Mouse (Mus musculus): ENCODE measurements around the gene Baiap2l2.
"Not testable (repeated sequence)": the region's sequence is repeated elsewhere in the genome, so short reads cannot be mapped to it uniquely, and the experiment has no call there.

Gene Baiap2l2

DNA sequence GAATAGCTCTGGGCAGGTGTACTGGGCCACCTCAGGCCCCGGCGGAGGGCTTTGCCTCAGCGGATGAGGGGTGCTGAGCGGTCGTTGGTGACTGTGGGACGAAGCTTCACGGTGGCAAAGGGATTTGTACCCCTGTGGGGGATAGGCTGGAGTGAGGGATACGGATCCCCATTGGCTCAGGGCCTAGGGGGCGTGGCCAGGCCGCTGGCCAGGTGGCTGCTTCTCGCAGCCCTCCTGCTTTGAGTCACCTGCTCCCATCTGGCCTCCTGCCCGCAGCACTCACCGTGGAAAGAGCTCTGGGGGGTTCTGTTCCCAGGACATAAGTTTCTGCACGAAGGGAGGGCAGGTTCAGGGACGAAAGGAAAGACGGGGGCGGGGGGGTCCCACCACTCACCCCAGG lies 26.8 kb downstream of the Baiap2l2 start:
- peak; percentile 85 for DNase-seq

DNA sequence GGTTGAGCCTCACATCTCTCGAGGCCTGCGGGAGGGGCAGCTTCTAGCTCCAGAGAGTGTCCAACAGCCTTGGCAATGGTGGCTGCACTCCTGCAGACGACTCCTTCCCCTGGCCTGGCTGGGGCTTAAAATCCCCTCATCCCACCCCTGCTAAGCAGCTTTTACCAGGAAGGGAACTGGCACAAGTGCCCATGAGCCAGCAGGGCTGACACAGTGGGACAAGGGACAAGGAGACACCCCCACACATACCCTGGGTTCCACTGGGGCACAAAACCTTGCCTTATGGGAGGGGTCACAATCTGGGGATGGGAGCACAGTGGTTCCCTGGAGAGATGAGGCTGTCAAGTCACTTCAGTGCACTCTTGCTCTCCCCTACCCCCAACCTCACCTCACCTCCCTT lies 30.7 kb downstream of the Baiap2l2 start, which contains the start of gene Slc16a8:
Slc16a8 (minus strand) TSS at position 101 of the 400 bp plus-strand sequence.
- no peak for DNase-seq

DNA sequence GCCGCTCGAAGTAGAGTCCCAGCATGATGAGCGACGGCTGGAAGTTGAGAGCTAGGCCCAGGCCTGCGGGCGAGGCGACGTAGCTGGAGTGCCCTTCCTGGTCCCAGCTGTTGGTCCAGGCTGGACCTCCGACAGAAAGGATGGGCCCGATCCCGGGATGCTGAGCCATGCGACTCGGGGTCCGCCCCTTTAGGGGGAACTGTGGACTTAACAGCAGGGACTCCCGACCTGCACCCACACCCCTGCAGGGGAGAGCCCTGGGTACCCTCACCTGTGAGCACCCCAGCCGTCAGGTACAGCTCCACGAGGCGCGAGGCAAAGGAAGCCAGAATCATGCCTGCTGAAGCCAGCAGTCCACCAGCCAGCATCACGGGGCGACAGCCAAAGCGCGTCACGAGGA lies 32.8 kb downstream of the Baiap2l2 start:
- no peak for DNase-seq

DNA sequence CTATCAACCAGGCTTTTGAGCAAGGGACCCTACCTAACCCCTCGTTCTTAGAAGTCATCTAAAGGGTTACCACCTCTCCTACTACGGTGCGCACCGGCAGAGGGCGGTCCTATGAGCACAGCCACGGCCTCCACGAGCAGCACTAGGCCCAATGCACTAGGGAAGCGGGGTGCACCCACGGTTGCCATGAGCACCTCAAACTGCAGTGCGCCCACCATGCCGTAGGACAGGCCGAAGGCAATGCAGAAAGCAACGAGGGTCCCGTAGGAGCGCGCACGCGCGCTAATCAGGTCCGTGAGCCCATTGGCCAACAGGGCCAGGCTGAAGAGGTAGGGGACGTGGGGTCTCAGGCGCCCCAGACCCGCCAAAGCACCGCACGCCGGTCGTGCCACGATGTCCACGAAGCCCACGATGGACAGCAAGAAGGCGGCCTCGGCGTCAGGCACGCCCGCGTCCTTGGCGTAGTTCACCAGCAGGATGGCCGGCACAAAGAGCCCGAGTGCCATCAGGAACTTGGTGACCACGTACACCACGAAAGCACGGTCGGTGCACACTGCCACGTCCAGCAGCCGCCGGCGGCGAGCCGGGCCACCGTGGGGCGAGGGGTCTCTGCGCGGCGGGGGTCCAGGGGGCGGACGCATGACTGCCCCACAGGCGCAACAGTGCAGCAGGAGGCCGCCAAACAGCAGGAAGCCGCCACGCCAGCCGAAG lies 33.4 kb downstream of the Baiap2l2 start:
- peak; percentile 43 for DNase-seq

DNA sequence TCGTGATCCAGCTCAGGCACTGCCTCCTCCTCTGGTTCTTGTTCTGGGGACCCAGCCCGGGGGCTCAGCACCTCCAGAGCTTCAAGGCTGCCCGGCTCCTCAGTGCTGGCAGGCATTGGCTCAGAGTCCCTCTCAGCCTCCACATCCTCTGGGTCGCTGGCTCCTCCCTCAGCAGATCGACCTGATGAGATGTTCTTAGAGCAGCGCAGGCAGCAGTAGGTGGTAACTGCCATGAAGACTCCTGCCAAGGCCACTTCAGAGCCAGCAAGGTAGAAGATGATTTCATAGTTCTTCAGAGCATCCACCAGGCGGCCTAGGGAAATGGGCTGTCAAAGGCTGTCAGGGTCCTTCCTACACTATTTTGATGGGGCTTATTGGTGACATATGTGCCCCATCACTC lies 34.2 kb downstream of the Baiap2l2 start:
- DNase-seq, result no peak

DNA sequence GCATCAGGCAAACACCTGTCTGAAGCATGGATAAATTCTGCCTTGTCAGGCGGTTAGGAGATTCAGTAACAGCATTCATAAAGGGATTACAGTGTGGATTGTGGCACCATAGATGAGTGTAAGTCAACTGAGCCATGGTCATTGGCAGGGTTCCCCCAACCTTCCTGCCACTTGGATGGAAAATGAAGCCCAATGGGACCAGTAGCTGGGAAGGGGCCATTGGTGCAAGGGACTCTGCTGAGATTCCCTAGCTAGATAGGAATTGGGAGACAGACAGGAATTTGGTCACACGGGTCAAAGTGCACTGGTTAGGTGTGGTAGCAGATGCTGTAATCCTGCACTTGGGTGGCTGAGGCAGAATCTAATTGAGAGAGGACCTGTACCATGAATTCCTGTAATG lies 35.1 kb downstream of the Baiap2l2 start:
- DNase-seq, result no peak

DNA sequence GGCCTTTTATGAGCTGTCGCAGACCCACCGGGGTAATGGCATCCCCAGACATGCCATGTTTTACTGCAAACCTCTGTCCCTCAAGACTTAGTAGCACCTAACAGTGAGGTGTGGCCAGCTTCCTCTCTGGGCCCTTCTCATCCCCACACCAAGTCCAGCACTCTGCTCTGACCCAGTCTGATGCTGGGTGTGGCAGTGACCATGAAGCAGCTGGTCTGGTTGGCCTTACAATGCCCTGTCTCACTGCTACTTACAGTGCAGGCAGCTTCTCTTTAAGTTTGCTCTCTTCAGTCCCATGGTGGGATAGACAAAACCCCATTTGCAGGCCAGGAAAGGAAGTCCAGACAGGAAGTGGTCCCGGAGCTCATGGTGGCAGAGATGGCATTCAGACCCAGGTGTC lies 40.0 kb downstream of the Baiap2l2 start:
- DNase-seq, result no peak

DNA sequence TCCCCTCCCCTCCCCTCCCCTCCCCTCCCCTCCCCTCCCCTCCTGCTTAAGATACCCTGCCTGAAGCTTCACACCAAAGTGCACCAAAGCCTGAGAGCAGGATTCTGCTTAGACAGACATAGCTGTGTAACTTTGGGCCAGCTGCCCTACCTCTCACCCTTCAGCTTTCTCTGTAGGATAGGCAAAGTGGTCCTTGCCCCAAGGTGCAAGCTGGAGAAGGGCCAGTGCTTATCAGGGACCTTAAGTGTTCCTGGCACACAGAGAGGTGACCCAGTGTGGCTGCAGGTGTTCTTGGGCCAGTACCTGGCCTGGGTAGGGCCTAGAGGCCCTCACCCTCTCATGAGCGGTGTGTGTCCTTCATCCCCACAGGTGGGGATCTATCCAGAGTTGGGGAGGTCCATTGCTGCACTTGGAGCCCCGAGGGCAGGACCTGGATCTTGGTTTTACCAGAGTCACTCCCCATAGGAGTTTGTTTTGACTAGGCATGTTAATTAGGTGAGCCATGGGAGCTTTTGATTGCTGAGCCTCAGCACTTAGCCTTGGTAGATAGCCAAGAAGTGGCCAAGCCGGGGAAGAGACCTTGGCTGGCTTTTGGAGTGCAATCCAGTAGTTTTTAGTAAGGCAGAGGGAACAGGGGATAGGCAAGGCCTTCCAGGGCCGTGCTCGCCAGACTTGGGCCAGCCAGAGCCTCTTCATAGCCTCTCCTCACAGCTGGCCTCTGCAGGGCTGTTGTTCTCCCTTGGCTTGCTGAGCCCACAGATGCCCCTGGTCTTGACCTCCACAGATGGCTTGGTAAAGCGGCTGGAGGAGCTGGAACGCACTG lies 41.1 kb downstream of the Baiap2l2 start:
- DNase-seq, result no peak

DNA sequence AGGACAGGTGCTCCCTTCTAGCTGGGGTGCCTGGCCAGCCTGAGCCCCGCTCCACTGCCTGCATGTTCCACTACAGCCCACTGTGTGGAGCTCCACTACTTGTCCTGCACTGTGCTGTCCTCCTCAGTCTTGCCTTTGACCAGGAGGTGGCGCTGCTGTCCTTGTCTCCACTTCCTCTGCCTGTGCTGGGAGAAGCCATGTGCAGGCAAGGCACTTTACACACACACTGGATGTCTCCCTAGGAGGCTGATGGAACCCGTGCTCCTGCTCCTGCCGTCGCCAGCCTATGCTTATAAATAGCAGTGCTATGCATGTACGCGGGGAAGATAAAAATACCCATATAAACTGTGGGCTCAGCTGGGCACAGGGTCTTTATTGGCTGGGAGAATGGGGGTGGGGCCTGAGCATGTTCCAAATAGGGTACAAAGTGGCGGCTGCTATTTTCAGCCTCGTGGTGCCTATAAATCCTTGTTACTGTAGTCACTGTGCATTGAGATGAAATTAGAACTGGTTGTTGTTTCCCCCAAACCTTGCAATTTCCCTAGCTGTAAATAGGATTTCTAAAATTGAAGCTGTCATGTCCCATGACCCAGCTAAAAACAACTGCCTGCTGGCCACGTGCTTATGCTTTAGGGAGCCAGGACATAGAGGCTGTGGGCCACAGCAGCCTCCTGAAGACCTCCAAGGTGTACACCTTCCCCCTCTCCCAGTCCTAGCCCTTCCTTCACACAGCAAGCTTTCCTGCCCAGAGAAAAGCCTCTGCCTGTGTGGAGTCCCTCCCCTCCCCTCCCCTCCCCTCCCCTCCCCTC lies 41.9 kb downstream of the Baiap2l2 start:
- DNase-seq, result peak; percentile 97

DNA sequence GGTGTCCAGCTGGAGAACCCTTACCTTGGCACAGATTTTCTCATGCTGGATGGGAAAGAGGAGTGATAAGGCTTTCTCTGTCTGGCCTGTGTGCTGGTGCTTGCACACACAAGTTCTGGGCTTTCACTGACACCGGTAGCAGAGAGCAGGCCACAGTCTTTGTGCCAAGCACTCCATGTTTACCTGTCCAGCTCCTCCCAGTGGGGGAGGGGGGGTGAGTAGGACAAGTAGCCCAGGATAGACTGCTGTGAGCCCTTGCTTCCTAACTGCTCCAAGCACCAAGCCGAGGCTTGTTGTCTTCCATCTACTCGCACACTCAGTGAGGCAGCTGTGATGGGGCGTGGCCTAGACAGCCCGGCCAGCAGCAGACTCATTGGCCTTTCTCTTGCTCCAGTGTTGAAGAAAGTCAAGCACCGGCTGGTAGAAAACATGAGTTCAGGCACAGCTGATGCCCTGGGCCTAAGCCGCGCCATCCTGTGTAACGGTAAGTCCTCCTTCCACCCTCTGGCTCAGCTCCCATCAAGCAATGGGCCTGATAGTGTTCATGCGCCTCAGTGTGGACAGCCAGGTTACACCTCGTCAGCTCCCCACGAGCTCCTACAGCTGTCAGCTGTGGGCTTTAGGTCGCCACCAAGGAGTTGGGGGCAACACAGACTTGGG lies 42.6 kb downstream of the Baiap2l2 start:
- no peak for DNase-seq

DNA sequence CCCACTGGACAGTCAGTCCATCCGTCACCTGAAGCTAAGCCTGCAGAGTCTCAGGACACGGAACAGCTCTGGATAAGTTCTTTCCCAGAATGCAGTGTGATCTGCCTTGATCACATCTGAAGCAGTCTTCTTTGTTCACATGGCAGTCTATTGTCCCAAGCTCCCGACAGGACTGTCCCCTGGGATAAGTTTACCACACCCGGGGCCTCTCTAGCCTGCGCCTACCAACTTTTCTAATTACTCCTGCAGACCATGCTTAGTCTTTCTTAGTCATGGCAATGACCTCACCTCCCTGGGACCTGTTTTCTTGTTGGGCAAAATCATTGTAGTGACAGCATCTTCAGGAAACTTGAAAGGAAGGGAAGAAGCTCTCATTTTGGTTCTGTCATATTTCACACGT lies 47.3 kb downstream of the Baiap2l2 start:
- no peak for DNase-seq

DNA sequence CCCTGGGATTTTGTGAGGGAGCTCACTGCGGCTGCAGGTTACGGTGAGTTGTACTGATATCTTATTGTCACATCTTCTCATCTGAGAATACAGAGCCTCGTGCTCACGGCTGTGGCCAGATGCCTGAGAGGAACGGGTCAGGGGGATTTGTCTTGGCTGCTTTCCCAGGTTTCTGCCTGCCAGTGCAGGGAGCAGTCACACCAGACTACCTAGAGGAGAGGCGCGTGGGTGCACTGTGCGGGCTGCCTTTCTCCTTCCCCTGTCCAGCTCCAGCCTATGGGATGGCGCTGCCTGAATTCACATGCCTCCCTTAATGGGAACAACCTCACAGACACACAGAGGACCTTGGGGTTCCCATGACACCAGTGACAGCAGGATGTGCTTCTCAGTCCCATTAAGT lies 50.1 kb downstream of the Baiap2l2 start:
- DNase-seq, result no peak

DNA sequence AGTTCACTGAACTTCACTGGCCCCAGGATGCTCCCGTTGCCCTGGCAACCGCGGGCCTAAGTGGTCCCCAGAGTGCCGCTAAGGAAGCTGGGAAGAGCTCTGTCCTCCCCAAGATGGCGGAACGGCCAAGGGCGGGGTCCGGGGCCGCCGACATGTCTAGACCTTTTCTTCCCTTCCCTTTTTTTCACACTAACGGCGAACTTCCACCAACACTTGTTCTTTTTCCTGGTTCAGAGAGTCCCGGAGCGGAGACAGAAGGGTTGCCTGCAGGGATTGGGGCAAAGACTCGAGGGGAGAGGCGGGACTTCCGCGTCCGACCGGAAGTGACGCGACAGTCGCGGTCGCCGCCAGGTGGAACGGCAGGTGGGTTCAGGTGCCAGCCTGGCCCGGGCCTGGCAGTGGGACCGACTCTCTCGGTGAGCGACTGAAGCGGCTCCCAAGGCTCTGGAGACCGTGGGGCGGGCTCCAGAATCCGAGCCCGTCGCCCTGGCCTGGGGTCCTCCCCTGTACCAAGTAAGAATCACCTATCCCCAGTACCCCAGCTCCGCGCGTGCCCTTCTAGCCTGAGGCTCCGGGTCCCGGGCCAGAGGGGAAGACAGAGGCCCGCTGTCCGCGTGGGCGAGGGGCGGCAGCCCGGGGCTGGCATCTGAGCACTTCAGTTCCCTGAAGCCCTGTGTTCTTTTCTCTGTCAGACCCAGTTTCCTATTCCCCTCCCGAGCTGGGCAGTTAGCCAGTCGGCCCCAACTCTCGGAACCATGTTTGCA lies 56.1 kb downstream of the Baiap2l2 start, which contains the start of the genes Pick1 and Gm49486:
Pick1 (plus strand) TSS at position 116 of the 764 bp plus-strand sequence.
Gm49486 (plus strand) TSS at position 334 of the 764 bp plus-strand sequence.
- peak; percentile 93 for DNase-seq

DNA sequence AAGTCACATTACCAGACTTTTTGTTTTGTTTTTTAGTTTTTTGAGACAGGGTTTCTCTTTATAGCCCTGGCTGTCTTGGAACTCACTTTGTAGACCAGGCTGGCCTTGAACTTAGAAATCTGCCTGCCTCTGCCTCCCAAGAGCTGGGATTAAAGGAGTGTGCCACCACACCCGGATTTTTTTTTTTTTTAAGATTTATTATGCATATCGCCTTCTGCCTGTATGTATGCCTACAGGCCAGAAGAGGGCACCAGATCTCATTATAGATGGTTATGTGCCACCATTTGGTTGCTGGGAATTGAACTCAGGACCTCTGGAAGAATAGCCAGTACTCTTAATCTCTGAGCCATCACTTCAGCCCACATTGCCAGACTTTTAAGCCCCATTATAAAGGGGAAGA lies 59.6 kb downstream of the Baiap2l2 start:
- DNase-seq, result not testable (repeated sequence)

DNA sequence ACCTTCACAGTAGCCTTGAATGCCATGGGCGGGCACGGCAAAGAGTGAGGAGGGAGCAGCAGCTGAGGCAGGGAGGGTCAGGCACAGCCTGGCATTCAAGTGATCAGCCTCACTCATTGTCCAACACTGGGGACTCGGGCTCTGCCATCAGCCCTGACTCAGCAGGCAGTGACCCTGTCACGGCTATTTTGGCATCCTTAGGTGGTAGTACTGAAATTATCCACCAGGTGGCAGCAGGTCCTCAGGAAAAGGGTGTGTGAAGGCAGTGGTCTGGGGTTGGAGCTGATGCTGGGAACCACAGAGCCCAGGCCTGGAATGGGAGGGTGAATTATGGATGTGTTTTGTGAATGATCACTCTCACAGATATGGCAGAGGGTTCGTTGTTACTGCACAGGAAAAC lies 60.7 kb downstream of the Baiap2l2 start:
- peak; percentile 90 for DNase-seq

DNA sequence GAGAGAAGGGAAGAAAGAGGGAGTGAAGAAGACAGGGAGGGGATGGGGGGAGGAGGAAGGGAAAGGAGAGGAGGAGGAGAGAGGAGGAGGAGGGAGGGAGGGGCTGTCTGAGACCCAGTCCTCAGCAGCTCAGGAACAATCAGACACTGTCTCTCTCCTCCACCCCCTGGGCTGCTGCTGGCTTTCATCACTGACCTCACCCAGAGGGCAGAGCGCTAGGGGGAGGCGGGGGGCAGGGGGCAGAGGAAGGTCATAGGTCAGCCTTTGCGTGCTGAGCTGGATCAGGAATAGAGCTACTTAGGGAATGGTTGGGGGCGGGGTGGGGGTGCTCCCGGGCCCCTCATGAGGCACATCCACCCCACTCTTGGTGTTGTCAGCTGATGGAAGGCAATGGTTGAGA lies 61.7 kb downstream of the Baiap2l2 start:
- no peak for DNase-seq

DNA sequence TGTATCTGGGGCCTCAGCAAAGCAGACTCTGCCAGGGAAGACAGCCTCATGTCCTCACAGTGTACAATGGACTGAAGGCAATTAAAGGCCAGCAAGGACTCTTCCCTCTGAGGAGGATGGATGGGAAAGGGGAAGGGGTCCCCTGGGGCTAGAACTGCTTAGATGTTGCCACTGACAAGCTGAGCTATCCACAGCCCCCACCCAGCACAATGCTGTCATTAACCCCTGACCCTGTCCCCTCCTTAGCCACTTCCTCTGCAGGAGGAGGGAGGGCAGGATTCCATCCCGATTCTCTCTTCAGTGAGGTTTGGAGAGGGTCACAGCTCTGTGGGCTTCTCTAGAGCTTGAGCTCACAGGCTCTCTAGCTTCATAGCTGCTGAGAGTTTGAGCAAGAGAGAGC lies 65.8 kb downstream of the Baiap2l2 start:
- peak; percentile 74 for DNase-seq

DNA sequence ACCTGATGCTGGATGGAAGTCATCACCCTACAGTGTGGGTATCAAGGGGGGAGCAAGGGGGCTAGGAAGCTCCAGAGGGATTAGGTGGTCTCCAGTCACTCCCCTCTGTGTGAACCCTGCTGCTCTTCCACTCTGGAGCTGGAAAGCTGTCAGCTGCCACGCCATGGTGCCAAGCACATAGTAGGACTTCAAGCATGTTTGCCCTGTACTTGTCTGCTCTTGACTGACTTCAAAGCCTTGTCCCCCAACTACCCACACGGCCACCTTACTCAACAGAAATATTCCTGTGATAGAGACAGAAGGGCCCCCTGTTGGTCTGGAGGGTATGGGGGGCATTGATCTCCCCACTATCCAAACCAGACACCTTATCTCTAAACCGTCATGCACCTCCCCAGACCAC lies 69.1 kb downstream of the Baiap2l2 start:
- no peak for DNase-seq

DNA sequence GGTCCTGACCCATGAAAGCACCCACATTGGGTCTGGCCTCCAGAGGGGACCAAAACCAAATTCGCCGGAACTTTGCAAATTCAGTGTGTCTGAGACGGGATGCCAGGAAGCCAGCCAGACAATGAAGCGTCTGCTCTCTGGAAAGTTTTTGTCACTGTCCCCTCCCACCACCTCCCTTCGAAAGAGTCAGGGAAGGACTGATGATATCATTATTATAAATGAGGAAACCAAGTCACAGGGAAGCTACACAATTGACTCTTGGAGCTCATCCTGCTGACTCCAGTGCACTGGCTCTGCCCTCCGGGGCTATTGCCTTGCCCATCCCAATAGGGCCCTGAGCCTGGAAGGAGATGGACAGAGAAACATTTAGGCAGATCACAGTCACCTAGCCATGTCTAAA lies 71.7 kb downstream of the Baiap2l2 start:
- DNase-seq, result peak; percentile 45

DNA sequence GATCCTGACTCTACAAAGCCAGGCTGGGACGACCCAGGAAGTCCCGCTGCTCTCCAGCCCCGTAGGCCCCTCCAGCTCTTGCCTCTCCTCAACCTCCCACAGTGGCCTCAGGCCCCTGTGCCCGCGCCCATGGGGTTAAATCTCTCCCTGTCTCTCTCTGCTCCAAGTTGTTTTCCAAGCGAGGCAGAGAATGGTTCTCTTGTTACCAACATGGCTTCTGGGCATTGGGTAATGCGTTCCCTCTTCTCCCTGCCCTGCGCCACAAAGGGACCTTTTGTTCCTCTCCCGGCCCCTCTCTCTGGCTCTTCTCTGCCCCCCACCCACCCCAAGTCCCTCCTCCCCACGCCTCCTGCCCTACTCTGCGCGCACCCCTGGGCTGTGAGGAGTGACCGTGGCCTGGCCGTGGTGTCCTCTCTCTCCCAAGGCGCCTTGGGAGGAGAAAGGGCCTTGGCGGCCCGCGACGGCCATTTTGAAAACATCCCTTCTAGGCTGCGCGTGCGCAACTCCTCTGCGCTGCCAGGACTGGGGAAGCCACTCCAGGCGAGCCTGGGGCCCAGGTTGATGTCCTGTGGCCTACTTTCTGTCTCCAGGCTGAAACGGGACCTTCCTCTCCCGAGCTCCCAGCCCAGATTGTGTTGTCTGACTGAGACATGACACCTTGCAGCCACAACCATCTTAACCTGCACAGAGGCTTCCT lies 72.4 kb downstream of the Baiap2l2 start:
- DNase-seq, result no peak

DNA sequence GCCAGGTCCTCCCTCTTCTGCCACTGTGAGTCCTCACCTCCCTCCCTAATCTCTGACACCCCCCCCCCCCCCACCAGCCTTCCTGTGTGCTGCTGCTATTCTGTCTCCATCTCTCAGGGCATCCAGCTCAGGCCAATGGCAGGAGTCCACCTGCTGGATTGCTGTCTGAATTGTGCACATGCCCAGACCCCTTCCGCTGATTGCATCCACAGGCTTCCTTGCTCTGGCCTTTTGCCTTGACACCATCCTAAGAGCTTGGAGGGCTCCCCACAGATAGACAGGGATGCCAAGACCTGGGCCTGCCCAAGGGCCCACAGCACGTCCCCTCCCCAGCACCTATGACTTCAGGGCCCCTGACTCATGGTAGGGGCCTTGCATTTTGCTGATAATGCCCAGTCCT lies 75.0 kb downstream of the Baiap2l2 start:
- DNase-seq, result no peak
